Mouse (Mus musculus): ENCODE results near the gene Hyal2.

DNA sequence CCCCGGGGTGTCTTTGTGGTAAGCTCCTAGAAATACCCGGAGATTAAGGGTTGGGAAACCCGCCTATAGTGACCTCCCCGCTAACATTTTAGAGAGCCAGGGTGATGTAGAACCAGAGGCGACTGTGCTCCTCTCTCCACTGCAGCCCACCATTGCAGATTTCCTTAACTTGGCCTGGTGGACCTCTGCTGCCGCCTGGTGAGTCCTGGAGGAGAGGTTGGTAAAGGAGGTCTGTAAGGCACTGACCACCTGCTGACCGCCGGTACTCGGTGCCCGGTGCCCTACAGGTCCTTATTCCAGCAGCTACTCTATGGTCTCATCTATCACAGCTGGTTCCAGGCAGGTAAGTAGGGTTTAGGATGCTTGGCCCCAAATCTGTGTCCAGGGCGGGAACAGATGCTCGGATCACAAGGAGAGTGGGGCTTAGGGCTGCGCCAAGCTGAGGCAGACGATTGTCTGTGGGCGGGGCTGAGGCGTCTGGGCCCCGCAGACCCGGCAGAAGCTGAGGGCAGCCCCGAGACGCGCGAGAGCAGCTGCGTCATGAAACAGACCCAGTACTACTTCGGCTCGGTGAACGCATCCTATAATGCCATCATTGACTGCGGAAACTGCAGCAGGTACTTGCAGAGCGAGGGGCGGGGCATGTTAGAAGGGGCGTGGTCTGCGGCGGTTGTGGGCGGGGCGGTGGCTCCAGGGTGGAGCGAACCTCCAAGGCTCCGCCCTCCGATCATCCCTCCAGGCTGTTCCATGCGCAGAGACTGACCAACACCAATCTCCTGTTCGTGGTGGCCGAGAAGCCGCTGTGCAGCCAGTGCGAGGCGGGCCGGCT is 41.3 kb upstream of the Hyal2 start:
- TF ChIP-seq CTCF (IDR thresholded peaks at IDR 0.05; ENCODE audit: low read depth) (no peak), EP300 (IDR thresholded peaks at IDR 0.05; ENCODE audit: low read depth) (no peak)

Data from liver, postnatal 0 days (tissue).